Mouse (Mus musculus) embryonic facial prominence, embryonic 15.5 days (tissue): ENCODE results near the gene Olfr1471. TPM values are rescaled to one million over a fixed set of nuclear protein-coding genes. Genes with fewer than 3 reads are reported as not detected.
"Not testable (repeated sequence)": the region's sequence is repeated elsewhere in the genome, so short reads cannot be mapped to it uniquely, and the experiment has no call there.

ENCODE experiments used
- ATAC-seq: fragments of 200-750 bp; cut with Nextera tagmentation; 2 replicates; pipeline ENCODE4 v1.8.0; 2017; ENCODE audit warnings: low read depth, moderate TSS enrichment; ENCODE audit not compliant: insufficient number of reproducible peaks, low FRiP score, low TSS enrichment
- H3K27ac ChIP-seq: fragments of 300-500 bp; sonication (generic); replicated peaks from 2 replicates; pipeline ENCODE4 v1.5.1; 2015; ENCODE audit warnings: mild to moderate bottlenecking, inconsistent platforms
- H3K27me3 ChIP-seq: fragments of 300-500 bp; sonication (generic); 2 replicates; pipeline ENCODE4 v1.6.1; 2015; ENCODE audit warnings: inconsistent platforms
- H3K36me3 ChIP-seq: fragments of 300-500 bp; sonication (generic); 2 replicates; pipeline ENCODE4 v1.6.1; 2015; ENCODE audit warnings: mild to moderate bottlenecking, inconsistent platforms
- H3K4me1 ChIP-seq: fragments of 300-500 bp; sonication (generic); 2 replicates; pipeline ENCODE4 v1.6.1; 2015; ENCODE audit warnings: inconsistent platforms
- H3K4me2 ChIP-seq: fragments of 300-500 bp; sonication (generic); replicated peaks from 2 replicates; pipeline ENCODE4 v1.6.1; 2015; ENCODE audit warnings: mild to moderate bottlenecking, inconsistent platforms
- H3K4me3 ChIP-seq: fragments of 300-500 bp; sonication (generic); replicated peaks from 2 replicates; pipeline ENCODE4 v1.5.1; 2015; ENCODE audit warnings: mild to moderate bottlenecking, inconsistent platforms
- H3K9ac ChIP-seq: fragments of 300-500 bp; sonication (generic); 2 replicates; pipeline ENCODE4 v1.6.1; 2015; ENCODE audit warnings: inconsistent platforms
- H3K9me3 ChIP-seq: fragments of 300-500 bp; sonication (generic); replicated peaks from 2 replicates; pipeline ENCODE4 v1.6.1; 2016; ENCODE audit warnings: inconsistent platforms
- WGBS: fragments of 180-500 bp; shearing (Covaris S2); methylation state at CpG from one replicate; pipeline ENCODE4 v1.1.7; 2015; 5-methylcytosine and 5-hydroxymethylcytosine counted together
- polyA plus RNA-seq: library from polyadenylated mRNA; unstranded; fragments of >200 nt; fragmentation: Nextera tagmentation; extraction: Ambion mirVana; gene quantifications from 2 replicates; pipeline ENCODE4 v1.2.1, GENCODE M21; 2015

The Olfr1471 gene
- not detected in 2 replicates for polyA plus RNA-seq

DNA sequence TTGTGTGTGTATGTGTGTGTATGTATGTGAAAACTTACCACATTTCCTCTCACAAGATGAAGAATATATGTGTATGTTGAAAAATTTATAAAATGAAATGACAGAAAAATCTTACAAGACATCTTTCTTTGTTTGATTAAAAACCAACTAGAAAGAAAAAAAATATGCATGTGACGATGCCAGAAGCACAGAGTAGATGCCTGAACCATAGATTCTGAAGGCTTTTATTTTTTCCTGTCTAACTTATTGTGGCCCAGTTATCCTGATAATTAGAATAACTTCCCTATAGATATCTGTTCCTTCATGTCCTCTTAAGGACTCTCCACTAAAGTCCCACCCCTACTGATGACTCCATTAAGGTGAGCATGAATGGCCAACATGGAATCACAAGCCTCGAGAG is at the start of gene Olfr1471:
Gene Olfr1471 (plus strand): TSS at position 301 of the 400 bp plus-strand sequence.
- not testable (repeated sequence) for H3K9ac ChIP-seq, H3K36me3 ChIP-seq, H3K27ac ChIP-seq, ATAC-seq, H3K4me2 ChIP-seq, H3K4me3 ChIP-seq, H3K9me3 ChIP-seq, H3K4me1 ChIP-seq, H3K27me3 ChIP-seq
- 71% methylated on average over 2 of the region's 2 CpGs for WGBS

DNA sequence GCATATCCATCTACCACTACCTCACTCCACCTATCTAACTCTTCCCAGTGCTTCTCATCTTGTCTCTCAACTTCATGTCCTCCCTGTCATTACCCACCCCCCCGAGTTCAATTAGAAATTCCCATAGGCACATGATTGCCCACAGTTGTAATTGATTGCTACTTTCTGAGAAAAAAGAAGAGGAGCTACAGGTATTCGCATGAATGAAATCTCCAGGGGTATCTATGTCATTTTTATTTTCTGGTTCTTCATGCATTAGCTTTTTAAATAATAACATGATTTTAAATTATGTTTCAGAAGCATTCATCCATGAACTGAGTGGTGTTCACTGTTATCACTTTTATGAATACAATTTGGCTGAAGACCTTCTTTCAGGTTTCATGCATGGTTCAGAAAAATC is 35.7 kb upstream of the Olfr1471 start, which contains the start of gene Olfr1469:
Gene Olfr1469 (plus strand): TSS at position 301 of the 400 bp plus-strand sequence.
- H3K4me1 ChIP-seq = no peaks in the 10 kb centered on the region
- no peaks in the 10 kb centered on the region for H3K9me3 ChIP-seq
- no peak for ATAC-seq
- no peaks in the 10 kb centered on the region for H3K27me3 ChIP-seq
- no peak within 1 kb of the TSS for H3K27ac ChIP-seq
- H3K9ac ChIP-seq = no peak within 1 kb of the TSS
- 78% methylated on average over 2 of the region's 2 CpGs for WGBS
- no peaks in the 10 kb centered on the region for H3K36me3 ChIP-seq
- no peak within 1 kb of the TSS for H3K4me2 ChIP-seq
- H3K4me3 ChIP-seq = no peak within 1 kb of the TSS

DNA sequence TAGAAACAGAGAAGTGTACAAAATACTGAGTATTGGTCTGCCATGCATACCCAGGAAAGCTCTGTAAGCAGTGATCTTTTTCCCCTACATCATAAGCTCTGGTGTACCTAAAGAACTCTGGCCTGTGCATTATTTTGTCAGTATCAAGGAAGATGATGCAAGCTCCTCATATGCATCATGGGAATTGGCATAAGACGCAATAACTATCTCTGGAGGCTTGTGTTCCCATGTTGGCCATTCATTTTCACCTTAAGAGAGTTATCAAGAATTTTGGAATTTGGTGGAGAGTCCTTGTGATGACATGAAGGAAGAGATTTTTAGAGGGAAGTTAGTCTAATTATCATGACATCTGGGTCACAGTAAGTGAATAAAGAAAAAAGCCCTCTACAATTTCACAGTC is 12.8 kb downstream of the Olfr1471 start, which contains the start of gene Olfr1472:
Gene Olfr1472 (minus strand): TSS at position 101 of the 400 bp plus-strand sequence.
- Histone ChIP-seq H3K4me1 (no peaks in the 10 kb centered on the region), H3K4me3 (no peak within 1 kb of the TSS), H3K4me2 (no peak within 1 kb of the TSS), H3K9ac (no peak within 1 kb of the TSS), H3K9me3 (no peaks in the 10 kb centered on the region), H3K36me3 (no peaks in the 10 kb centered on the region), H3K27me3 (no peaks in the 10 kb centered on the region), H3K27ac (no peak within 1 kb of the TSS)
- WGBS = 79% methylated on average over 1 of the region's 1 CpGs
- no peak for ATAC-seq

DNA sequence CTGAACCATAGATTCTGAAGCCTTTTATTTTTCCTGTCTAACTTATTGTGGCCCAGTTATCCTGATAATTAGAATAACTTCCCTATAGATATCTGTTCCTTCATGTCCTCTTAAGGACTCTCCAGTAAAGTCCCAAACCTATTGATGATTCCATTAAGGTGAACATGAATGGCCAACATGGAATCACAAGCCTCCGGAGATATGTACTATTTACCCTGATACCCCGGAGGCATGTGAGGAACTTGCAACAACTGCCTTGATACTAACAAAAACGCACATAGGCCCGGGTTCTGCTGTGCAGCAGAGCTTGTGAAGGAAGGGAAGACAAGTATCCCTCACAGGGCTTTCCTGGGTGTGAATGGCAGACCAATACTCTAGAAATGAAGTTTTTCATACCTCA is 26.1 kb downstream of the Olfr1471 start, which contains the start of gene Olfr1474:
Gene Olfr1474 (plus strand): TSS at position 301 of the 400 bp plus-strand sequence.
- H3K9me3 ChIP-seq, H3K4me1 ChIP-seq, H3K9ac ChIP-seq, H3K27me3 ChIP-seq, ATAC-seq, H3K4me2 ChIP-seq, H3K4me3 ChIP-seq, H3K36me3 ChIP-seq, H3K27ac ChIP-seq: not testable (repeated sequence)
- 80% methylated on average over 4 of the region's 4 CpGs for WGBS

GRCm38 (mm10) chr19:13480096-13480495 is 36.9 kb downstream of the Olfr1471 start, which contains the start of gene Olfr1475:
Gene Olfr1475 (minus strand): TSS chr19:13480196.
- Histone ChIP-seq H3K27me3 (no peaks in the 10 kb centered on the region), H3K4me2 (no peak within 1 kb of the TSS), H3K36me3 (no peaks in the 10 kb centered on the region), H3K4me1 (no peaks in the 10 kb centered on the region), H3K9me3 (no peaks in the 10 kb centered on the region), H3K27ac (no peak within 1 kb of the TSS), H3K9ac (no peak within 1 kb of the TSS), H3K4me3 (no peak within 1 kb of the TSS)
- no peak for ATAC-seq

- no peak within 1 kb of the TSS for H3K27ac ChIP-seq
- H3K27me3 ChIP-seq = no peaks in the 10 kb centered on the region
- H3K36me3 ChIP-seq = no peaks in the 10 kb centered on the region
- H3K4me3 ChIP-seq = no peak within 1 kb of the TSS
- H3K9ac ChIP-seq = no peak within 1 kb of the TSS
- no peak for ATAC-seq
- H3K4me1 ChIP-seq = no peaks in the 10 kb centered on the region
- H3K4me2 ChIP-seq = no peak within 1 kb of the TSS
- WGBS = 72% methylated on average over 3 of the region's 3 CpGs
- H3K9me3 ChIP-seq = no peaks in the 10 kb centered on the region
These were observed 57.0 kb downstream of the Olfr1471 start, which contains the start of gene Olfr1477 for GRCm38 (mm10) chr19:13500246-13500645. Gene Olfr1477 (plus strand): TSS chr19:13500546.

Other genes starting within 250 kb of the Olfr1471 start
- gene Olfr1463, start 212.1 kb upstream of the Olfr1471 start, polyA plus RNA-seq = 0.12 TPM in 1 of 2 replicates, not detected in the other
- gene Olfr1465, start 127.9 kb upstream of the Olfr1471 start, polyA plus RNA-seq = not detected in 2 replicates
- not detected in 2 replicates for gene Olfr1466, start 104.5 kb upstream of the Olfr1471 start, polyA plus RNA-seq
- not detected in 2 replicates for gene Olfr1467, start 81.2 kb upstream of the Olfr1471 start, polyA plus RNA-seq
- not detected in 2 replicates for gene Olfr1469, start 35.6 kb upstream of the Olfr1471 start, polyA plus RNA-seq
- not detected in 2 replicates for gene Olfr1472, start 12.7 kb downstream of the Olfr1471 start, polyA plus RNA-seq
- gene Olfr1474, start 26.2 kb downstream of the Olfr1471 start, polyA plus RNA-seq = not detected in 2 replicates
- not detected in 2 replicates for gene Olfr1475, start 36.8 kb downstream of the Olfr1471 start, polyA plus RNA-seq
- not detected in 2 replicates for gene Olfr1477, start 57.1 kb downstream of the Olfr1471 start, polyA plus RNA-seq
- not detected in 2 replicates for gene Olfr1480, start 84.5 kb downstream of the Olfr1471 start, polyA plus RNA-seq
- gene Olfr1484, start 140.1 kb downstream of the Olfr1471 start, polyA plus RNA-seq = not detected in 2 replicates
- gene Olfr1487, start 174.0 kb downstream of the Olfr1471 start, polyA plus RNA-seq = not detected in 2 replicates
- 0.05 TPM in 1 of 2 replicates, not detected in the other for gene Olfr1489, start 188.2 kb downstream of the Olfr1471 start, polyA plus RNA-seq
- not detected in 2 replicates for gene Olfr1490, start 207.7 kb downstream of the Olfr1471 start, polyA plus RNA-seq